Mouse (Mus musculus) myocyte (in vitro differentiated cells): Measurements from ENCODE around the gene Adal. TPM values are rescaled to one million over a fixed set of nuclear protein-coding genes. Genes with fewer than 3 reads are reported as not detected.

Experiments used
- polyA plus RNA-seq: library from polyadenylated mRNA; unstranded; fragments of >200 nt; fragmentation: generic; extraction: Trizol; gene quantifications from one replicate; pipeline ENCODE4 v1.2.1, GENCODE M21; 2012; ENCODE audit warnings: missing spikeins

Adal gene
- polyA plus RNA-seq, 1 experiment, result 1.5 TPM

Other genes with a start within 250 kb of the Adal start
- 5.8 TPM for gene Ubr1, start 169.7 kb upstream of the Adal start, polyA plus RNA-seq
- 11.3 TPM for gene Tmem62, start 163.4 kb upstream of the Adal start, polyA plus RNA-seq
- gene Ccndbp1, start 132.0 kb upstream of the Adal start, polyA plus RNA-seq, result 48.4 TPM
- gene Epb42, start 103.4 kb upstream of the Adal start, polyA plus RNA-seq, result not detected
- gene Tgm5, start 54.6 kb upstream of the Adal start, polyA plus RNA-seq, result 0.54 TPM
- gene Tgm7, start 30.6 kb upstream of the Adal start, polyA plus RNA-seq, result not detected
- gene Lcmt2, start 225 bp downstream of the Adal start, polyA plus RNA-seq, result 2.9 TPM
- 12.7 TPM for gene Tubgcp4, start 30.2 kb downstream of the Adal start, polyA plus RNA-seq
- gene Zscan29, start 30.7 kb downstream of the Adal start, polyA plus RNA-seq, result 3.2 TPM
- 22.7 TPM for gene Trp53bp1, start 131.0 kb downstream of the Adal start, polyA plus RNA-seq
- 40.7 TPM for gene Map1a, start 149.2 kb downstream of the Adal start, polyA plus RNA-seq
- gene Ppip5k1, start 215.0 kb downstream of the Adal start, polyA plus RNA-seq, result 7.2 TPM
- not detected for gene Ckmt1, start 217.3 kb downstream of the Adal start, polyA plus RNA-seq
- not detected for gene Strc, start 246.7 kb downstream of the Adal start, polyA plus RNA-seq